Mouse (Mus musculus) stomach, postnatal 0 days (tissue): ENCODE measurements around the gene Fam229b. TPM values are rescaled to one million over a fixed set of nuclear protein-coding genes. Genes with fewer than 3 reads are reported as not detected.

Experiments
- ATAC-seq: fragments of 200-750 bp; cut with Nextera tagmentation; 2 replicates; pipeline ENCODE4 v1.8.0; 2017; ENCODE audit not compliant: low FRiP score, low TSS enrichment
- DNase-seq: peaks from one replicate; pipeline ENCODE4 v3.0.0-alpha.2; 2016; ENCODE audit warnings: low spot score
- H3K27ac ChIP-seq: fragments of 300-500 bp; sonication (generic); replicated peaks from 2 replicates; pipeline ENCODE4 v1.5.1; 2014; ENCODE audit warnings: mild to moderate bottlenecking, control low read depth
- H3K27me3 ChIP-seq: fragments of 300-500 bp; sonication (generic); 2 replicates; pipeline ENCODE4 v1.6.1; 2014; ENCODE audit warnings: low read length; ENCODE audit not compliant: control insufficient read depth, insufficient read depth
- H3K36me3 ChIP-seq: fragments of 300-500 bp; sonication (generic); 2 replicates; pipeline ENCODE4 v1.6.1; 2014; ENCODE audit warnings: low read length, mixed read lengths; ENCODE audit not compliant: control insufficient read depth, insufficient read depth
- H3K4me1 ChIP-seq: fragments of 300-500 bp; sonication (generic); replicated peaks from 2 replicates; pipeline ENCODE4 v1.6.1; 2014; ENCODE audit warnings: antibody characterized with exemption; ENCODE audit not compliant: control insufficient read depth, insufficient read depth
- H3K4me2 ChIP-seq: fragments of 300-500 bp; sonication (generic); replicated peaks from 2 replicates; pipeline ENCODE4 v1.6.1; 2014; ENCODE audit warnings: low read depth, mild to moderate bottlenecking, control low read depth, moderate library complexity
- H3K4me3 ChIP-seq: fragments of 300-500 bp; sonication (generic); 2 replicates; pipeline ENCODE4 v1.5.1; 2014; ENCODE audit warnings: low read depth, low read length, control low read depth
- H3K9ac ChIP-seq: fragments of 300-500 bp; sonication (generic); 2 replicates; pipeline ENCODE4 v1.6.1; 2014; ENCODE audit warnings: mild to moderate bottlenecking, low read length, control low read depth, mixed read lengths
- H3K9me3 ChIP-seq: fragments of 300-500 bp; sonication (generic); 2 replicates; pipeline ENCODE4 v1.6.1; 2016; ENCODE audit warnings: low read length; ENCODE audit not compliant: control insufficient read depth
- CTCF ChIP-seq: IDR thresholded peaks from 2 replicates; pipeline ENCODE4 v1.5.1; 2016; ENCODE audit warnings: antibody characterized with exemption, low read depth, mild to moderate bottlenecking, moderate library complexity
- EP300 ChIP-seq: optimal IDR thresholded peaks from 2 replicates; pipeline ENCODE3; 2016; ENCODE audit warnings: antibody characterized with exemption
- WGBS: fragments of 180-500 bp; shearing (Covaris S2); extraction: QIAGEN DNeasy Blood & Tissue Kit; methylation state at CpG from one replicate; pipeline ENCODE4 v1.1.7; 2014; 5-methylcytosine and 5-hydroxymethylcytosine counted together
- polyA plus RNA-seq: library from polyadenylated mRNA; unstranded; fragments of >200 nt; fragmentation: Nextera tagmentation; extraction: Ambion mirVana; gene quantifications from 2 replicates; pipeline ENCODE4 v1.2.1, GENCODE M21; 2015

Fam229b gene
- polyA plus RNA-seq, 1 experiment from 2014 or later: 5.0 TPM

- Histone ChIP-seq H3K9me3 (no peaks in the 10 kb centered on the region), H3K27me3 (no peaks in the 10 kb centered on the region), H3K9ac (0 out of 2 replicates have a peak within 1 kb of the TSS, but pooled peaks have one; percentile 19), H3K4me3 (0 out of 2 replicates have a peak within 1 kb of the TSS, but pooled peaks have one; percentile 3), H3K27ac (no peak within 1 kb of the TSS), H3K36me3 (no peaks in the 10 kb centered on the region), H3K4me2 (peak within 1 kb of the TSS; percentile 3), H3K4me1 (no peaks in the 10 kb centered on the region)
- DNase-seq: no peak
- ATAC-seq: peak; percentile 32; the same call in 1 of the 2 replicates
- WGBS: 84% methylated on average over 10 of the region's 10 CpGs
- TF ChIP-seq EP300: no peak
- TF ChIP-seq CTCF: no peak
These were observed 30.0 kb upstream of the Fam229b start, which contains the start of gene Ccn6 for GRCm38 (mm10) chr10:39163694-39164093. Ccn6 (minus strand) TSS chr10:39163794.

GRCm38 (mm10) chr10:39162666-39163484 lies 29.2 kb upstream of the Fam229b start:
- H3K27ac ChIP-seq: no peak overlapping the region
- no peaks in the 10 kb centered on the region for H3K27me3 ChIP-seq
- no peaks in the 10 kb centered on the region for H3K4me1 ChIP-seq
- ATAC-seq (no peak), DNase-seq (peak; percentile 30)
- H3K4me2 ChIP-seq: peak overlapping the region; percentile 3
- no peaks in the 10 kb centered on the region for H3K36me3 ChIP-seq
- no peaks in the 10 kb centered on the region for H3K9me3 ChIP-seq
- 13% methylated on average over 18 of the region's 18 CpGs for WGBS
- no peak for TF ChIP-seq EP300
- 0 out of 2 replicates have a peak overlapping the region, but pooled peaks have one; percentile 19 for H3K9ac ChIP-seq
- 0 out of 2 replicates have a peak overlapping the region, but pooled peaks have one; percentile 3 for H3K4me3 ChIP-seq

- Histone ChIP-seq H3K9me3 (no peaks in the 10 kb centered on the region), H3K4me1 (no peaks in the 10 kb centered on the region), H3K36me3 (no peaks in the 10 kb centered on the region), H3K27me3 (no peaks in the 10 kb centered on the region), H3K27ac (no peak overlapping the region), H3K9ac (no peak overlapping the region), H3K4me3 (no peak overlapping the region), H3K4me2 (no peak overlapping the region)
- no peak for DNase-seq
- ATAC-seq: no peak
- TF ChIP-seq CTCF: no peak
- TF ChIP-seq EP300: no peak
- 95% methylated on average over 1 of the region's 1 CpGs for WGBS
These were observed 27.7 kb upstream of the Fam229b start for GRCm38 (mm10) chr10:39161406-39161805.

GRCm38 (mm10) chr10:39158306-39158705 lies 24.6 kb upstream of the Fam229b start:
- DNase-seq: no peak
- Histone ChIP-seq H3K9ac (no peak overlapping the region), H3K27me3 (no peaks in the 10 kb centered on the region)

GRCm38 (mm10) chr10:39157321-39157720 lies 23.6 kb upstream of the Fam229b start:
- no peak overlapping the region for H3K27ac ChIP-seq
- no peak for DNase-seq
- TF ChIP-seq EP300 (no peak), CTCF (no peak)
- no peak overlapping the region for H3K9ac ChIP-seq
- 92% methylated on average over 1 of the region's 1 CpGs for WGBS
- H3K36me3 ChIP-seq: no peaks in the 10 kb centered on the region
- ATAC-seq: no peak
- H3K4me2 ChIP-seq: no peak overlapping the region
- H3K27me3 ChIP-seq: no peaks in the 10 kb centered on the region
- no peaks in the 10 kb centered on the region for H3K9me3 ChIP-seq
- H3K4me3 ChIP-seq: no peak overlapping the region
- H3K4me1 ChIP-seq: no peaks in the 10 kb centered on the region

More at GRCm38 (mm10) chr10:39158306-39158705, 24.6 kb upstream of the Fam229b start:
- no peaks in the 10 kb centered on the region for H3K36me3 ChIP-seq
- H3K4me2 ChIP-seq: no peak overlapping the region
- no peak overlapping the region for H3K4me3 ChIP-seq
- 58% methylated on average over 12 of the region's 12 CpGs for WGBS
- TF ChIP-seq EP300 (no peak), CTCF (no peak)
- no peak overlapping the region for H3K27ac ChIP-seq
- no peaks in the 10 kb centered on the region for H3K9me3 ChIP-seq
- no peaks in the 10 kb centered on the region for H3K4me1 ChIP-seq
- ATAC-seq: no peak

GRCm38 (mm10) chr10:39156719-39157118 lies 23.0 kb upstream of the Fam229b start:
- ATAC-seq: no peak
- 82% methylated on average over 5 of the region's 5 CpGs for WGBS
- TF ChIP-seq CTCF: no peak
- no peak for TF ChIP-seq EP300
- Histone ChIP-seq H3K27me3 (no peaks in the 10 kb centered on the region), H3K4me3 (no peak overlapping the region), H3K4me1 (no peaks in the 10 kb centered on the region), H3K36me3 (no peaks in the 10 kb centered on the region), H3K4me2 (no peak overlapping the region), H3K9me3 (no peaks in the 10 kb centered on the region), H3K27ac (no peak overlapping the region), H3K9ac (no peak overlapping the region)
- no peak for DNase-seq
